ENCODE assay signal across 10 mouse cellular contexts in genomic region chr17:49642889-49643490, GRCm38 (mm10). TPM values are rescaled to one million over a fixed set of nuclear protein-coding genes. Genes with fewer than 3 reads are reported as not detected.
DNase-seq lines count a peak whose midpoint lies in the region; ATAC-seq and TF ChIP-seq lines count a peak whose summit lies in the region.
"Had no signal": no experiment of that assay in that cellular context is flagged by ENCODE, and none has a peak within 500 bp of the region (broad histone marks: within the 10 kb centered on the region; RNA-seq: fewer than 3 reads in every experiment).

No protein-coding gene starts in this region.

- no peaks in the 10 kb centered on the region for H3K27me3 ChIP-seq in forebrain, embryonic 15.5 days
- no peaks in the 10 kb centered on the region for H3K27me3 ChIP-seq in forebrain, embryonic 11.5 days (ENCODE audit: control insufficient read depth, insufficient read depth, low read length)
- H3K27me3 ChIP-seq in testis, adult 2 months (ENCODE audit: control insufficient read depth, insufficient read depth, low read length), result no peaks in the 10 kb centered on the region
- H3K27me3 ChIP-seq in heart, embryonic 10.5 days (ENCODE audit: insufficient read depth, poor library complexity, severe bottlenecking), result no peaks in the 10 kb centered on the region
- H3K27me3 ChIP-seq: neural tube, embryonic 13.5 days had no signal

- 0 out of 2 replicates have a peak, but pooled peaks cover 3% of the 10 kb centered on the region for H3K4me1 ChIP-seq in forebrain, embryonic 15.5 days
- H3K4me1 ChIP-seq in forebrain, embryonic 11.5 days (replicated peaks; ENCODE audit: control insufficient read depth, insufficient read depth, low read length), result no peaks in the 10 kb centered on the region
- H3K4me1 ChIP-seq in testis, adult 2 months (ENCODE audit: control insufficient read depth, insufficient read depth, low read length), result peaks cover 4% of the 10 kb centered on the region
- 0 out of 2 replicates have a peak, but pooled peaks cover 3% of the 10 kb centered on the region for H3K4me1 ChIP-seq in heart, embryonic 10.5 days
- H3K4me1 ChIP-seq: neural tube, embryonic 13.5 days had no signal

- H3K4me2 ChIP-seq in forebrain, embryonic 15.5 days (replicated peaks), result no peak overlapping the region
- H3K4me2 ChIP-seq in forebrain, embryonic 11.5 days (ENCODE audit: low read depth, low read length, severe bottlenecking), result no peak overlapping the region
- H3K4me2 ChIP-seq: liver, embryonic 11.5 days; neural tube, embryonic 13.5 days had no signal

- WGBS in forebrain, embryonic 15.5 days, result 49% methylated on average over 11 of the region's 11 CpGs
- 81% methylated on average over 11 of the region's 11 CpGs for WGBS in forebrain, embryonic 11.5 days
- WGBS in heart, embryonic 10.5 days, result 83% methylated on average over 11 of the region's 11 CpGs

- no peak overlapping the region for H3K9ac ChIP-seq in forebrain, embryonic 15.5 days (replicated peaks)
- H3K9ac ChIP-seq in forebrain, embryonic 11.5 days (ENCODE audit: low read length), result no peak overlapping the region
- H3K9ac ChIP-seq: neural tube, embryonic 13.5 days had no signal

- peak; percentile 68 for ATAC-seq in forebrain, embryonic 15.5 days (replicated peaks)
- ATAC-seq in forebrain, embryonic 11.5 days (replicated peaks; ENCODE audit: low FRiP score), result no peak
- ATAC-seq in granulocyte monocyte progenitor cell, adult 5-6 weeks (replicated peaks; ENCODE audit: poor library complexity, severe bottlenecking), result no peak

- H3K9me3 ChIP-seq in forebrain, embryonic 15.5 days, result no peaks in the 10 kb centered on the region
- H3K9me3 ChIP-seq in forebrain, embryonic 11.5 days (ENCODE audit: control insufficient read depth, low read length), result no peaks in the 10 kb centered on the region; the same call in 1 of the 2 replicates
- H3K9me3 ChIP-seq in heart, embryonic 10.5 days, result no peaks in the 10 kb centered on the region
- H3K9me3 ChIP-seq: neural tube, embryonic 13.5 days had no signal

- TF ChIP-seq POLR2A in testis, adult 2 months (IDR thresholded peaks at IDR 0.05; ENCODE audit: control insufficient read depth, low read depth, low read length), result no peak

- no peaks in the 10 kb centered on the region for H3K36me3 ChIP-seq in forebrain, embryonic 15.5 days
- no peaks in the 10 kb centered on the region for H3K36me3 ChIP-seq in forebrain, embryonic 11.5 days (ENCODE audit: control insufficient read depth, insufficient read depth, low read length)
- no peaks in the 10 kb centered on the region for H3K36me3 ChIP-seq in testis, adult 2 months (ENCODE audit: control insufficient read depth, insufficient read depth, low read length)
- no peaks in the 10 kb centered on the region for H3K36me3 ChIP-seq in heart, embryonic 10.5 days
- H3K36me3 ChIP-seq: neural tube, embryonic 13.5 days had no signal

- DNase-seq in forebrain, embryonic 11.5 days (ENCODE audit: low spot score), result no peak
- no peak for DNase-seq in testis, postnatal 14 days (ENCODE audit: low spot score)
- DNase-seq in left cerebral cortex, adult 18-20 months (ENCODE audit: low spot score in 2 of 2), result peak; percentile 36 to 56
- DNase-seq in heart, embryonic 10.5 days (ENCODE audit: low spot score), result no peak
- DNase-seq in spleen, postnatal 14 days (ENCODE audit: low spot score in 2 of 2), result no peak

- H3K4me3 ChIP-seq in forebrain, embryonic 15.5 days, result no peak overlapping the region
- no peak overlapping the region for H3K4me3 ChIP-seq in forebrain, embryonic 11.5 days (ENCODE audit: low read depth, low read length)
- H3K4me3 ChIP-seq in testis, adult 2 months (ENCODE audit: control insufficient read depth, low read depth, low read length), result no peak overlapping the region
- no peak overlapping the region for H3K4me3 ChIP-seq in heart, embryonic 10.5 days
- H3K4me3 ChIP-seq: neural tube, embryonic 13.5 days had no signal

- TF ChIP-seq CTCF in testis, adult 2 months (IDR thresholded peaks at IDR 0.05; ENCODE audit: control insufficient read depth, insufficient read depth, insufficient replicate concordance, low read depth, low read length), result peak; percentile 22; the same call in 1 of the 2 replicates

- H3K27ac ChIP-seq in forebrain, embryonic 15.5 days (replicated peaks), result no peak overlapping the region; the same call in 1 of the 2 replicates
- no peak overlapping the region for H3K27ac ChIP-seq in forebrain, embryonic 11.5 days (ENCODE audit: low read depth, low read length)
- H3K27ac ChIP-seq in testis, adult 2 months (ENCODE audit: control insufficient read depth, insufficient read depth, low read depth, low read length), result no peak overlapping the region
- H3K27ac ChIP-seq in heart, embryonic 10.5 days, result no peak overlapping the region
- H3K27ac ChIP-seq: neural tube, embryonic 13.5 days had no signal

RNA-seq across cellular contexts. Expression of gene Kif6, which starts 28.1 kb away (rescaled TPM):
- polyA plus RNA-seq in forebrain, embryonic 15.5 days (2015; fragmentation: Nextera tagmentation; extraction: Ambion mirVana), result 1.7 and 2.1 TPM in 2 replicates
- 3.1 and 3.4 TPM in 2 replicates for polyA plus RNA-seq in forebrain, embryonic 11.5 days (2014; fragmentation: Nextera tagmentation; extraction: Ambion mirVana)
- polyA plus RNA-seq in testis, adult 2 months (2012; rRNA removed), result 5.8 and 6.5 TPM in 2 replicates
- total RNA-seq in left cerebral cortex, adult 18-20 months (2021), result 1 to 10 TPM; 2.3 to 4.1 TPM
- total RNA-seq in granulocyte monocyte progenitor cell, adult 5-6 weeks (2014; fragmentation: Nextera tagmentation), result not detected in 2 replicates
- total RNA-seq in granulocyte monocyte progenitor cell, adult 5-6 weeks (2017), result 0.39 TPM in 1 of 2 replicates, not detected in the other
- polyA plus RNA-seq in heart, embryonic 10.5 days (2016; fragmentation: Nextera tagmentation; extraction: Ambion mirVana), result 1.1 and 2.0 TPM in 2 replicates

Comparison
In these comparisons a context has a peak if more than half of its experiments do, and no peak if none do; other contexts are left out.
1. DNase-seq: peak in left cerebral cortex, adult 18-20 months (2 of 2); none in forebrain, embryonic 11.5 days (single experiment), testis, postnatal 14 days (single experiment), heart, embryonic 10.5 days (single experiment) and spleen, postnatal 14 days (0 of 2).